Mouse (Mus musculus) spleen, adult 2 months (tissue): ENCODE data around the gene Ina. TPM values are rescaled to one million over a fixed set of nuclear protein-coding genes. Genes with fewer than 3 reads are reported as not detected.

Experiments
- DNase-seq, 2 experiments: peaks; one replicate each; pipeline versions ENCODE4 v3.0.0 to v3.0.0-alpha.2; 2012 to 2021; ENCODE audit warnings: low spot score in 2 of 2, low read depth in 1 of 2
- H3K27ac ChIP-seq: fragments of 200-500 bp; 2 replicates; pipeline ENCODE4 v1.5.1; 2012; ENCODE audit warnings: low read length, inconsistent platforms; ENCODE audit not compliant: insufficient read depth
- H3K27me3 ChIP-seq: fragments of 200-500 bp; 2 replicates; pipeline ENCODE4 v1.6.1; 2012; ENCODE audit warnings: mild to moderate bottlenecking, moderate library complexity, low read length, inconsistent platforms; ENCODE audit not compliant: control insufficient read depth, insufficient read depth
- H3K36me3 ChIP-seq: fragments of 200-500 bp; 2 replicates; pipeline ENCODE4 v1.6.1; 2012; ENCODE audit warnings: mild to moderate bottlenecking, low read length, inconsistent platforms; ENCODE audit not compliant: control insufficient read depth, insufficient read depth
- H3K4me1 ChIP-seq: fragments of 200-500 bp; 2 replicates; pipeline ENCODE4 v1.6.1; 2011; ENCODE audit warnings: inconsistent platforms; ENCODE audit not compliant: control insufficient read depth, insufficient read depth, insufficient read length
- H3K4me3 ChIP-seq: fragments of 200-500 bp; 2 replicates; pipeline ENCODE4 v1.5.1; 2011; ENCODE audit warnings: mild to moderate bottlenecking, inconsistent platforms; ENCODE audit not compliant: insufficient read depth, insufficient read length; ENCODE audit errors: extremely low read depth
- CTCF ChIP-seq: fragments of 200-500 bp; IDR thresholded peaks from 2 replicates; pipeline ENCODE4 v1.5.1; 2011; ENCODE audit warnings: mild to moderate bottlenecking, inconsistent platforms; ENCODE audit not compliant: insufficient read depth, insufficient read length, insufficient replicate concordance; ENCODE audit errors: extremely low read depth
- POLR2A ChIP-seq: fragments of 200-500 bp; IDR thresholded peaks from 2 replicates; pipeline ENCODE4 v1.6.1; 2011; ENCODE audit warnings: low read depth, low read length, inconsistent platforms
- WGBS: fragments of 180-500 bp; shearing (Covaris S2); methylation state at CpG from one replicate; pipeline ENCODE4 v1.1.7; 2018; 5-methylcytosine and 5-hydroxymethylcytosine counted together
- polyA plus RNA-seq: library from polyadenylated mRNA; depleted of rRNA; stranded (reverse); fragments of >200 nt; gene quantifications from 2 replicates; pipeline ENCODE4 v1.2.3, GENCODE M21; 2012

Gene Ina
- polyA plus RNA-seq, 1 experiment: 0.02 TPM

DNA sequence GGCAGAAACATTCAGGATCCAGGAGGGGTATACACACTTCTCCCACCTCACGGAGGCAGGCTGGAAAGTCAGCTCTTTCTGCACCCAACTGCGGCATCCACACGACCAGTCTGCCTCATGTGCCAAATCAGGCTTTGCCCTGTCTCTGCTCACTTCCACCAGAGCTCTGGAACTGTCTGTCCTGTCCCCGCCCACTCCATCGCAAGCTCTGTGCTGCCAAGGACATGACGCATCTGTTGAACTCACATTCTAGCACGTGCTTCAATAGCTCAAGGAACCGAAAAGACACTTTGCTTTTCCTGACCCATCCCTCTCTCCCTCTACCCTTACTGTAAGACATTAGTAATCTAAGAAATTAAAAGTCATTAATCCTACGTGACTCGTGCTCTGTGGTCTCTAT, 10.5 kb downstream of the Ina start:
- TF ChIP-seq CTCF: no peak
- TF ChIP-seq POLR2A: no peak
- WGBS: 89% methylated on average over 10 of the region's 10 CpGs
- H3K4me3 ChIP-seq: no peak overlapping the region
- H3K27me3 ChIP-seq: no peaks in the 10 kb centered on the region
- DNase-seq: no peak
- H3K27ac ChIP-seq: no peak overlapping the region
- no peaks in the 10 kb centered on the region for H3K36me3 ChIP-seq
- no peaks in the 10 kb centered on the region for H3K4me1 ChIP-seq

DNA sequence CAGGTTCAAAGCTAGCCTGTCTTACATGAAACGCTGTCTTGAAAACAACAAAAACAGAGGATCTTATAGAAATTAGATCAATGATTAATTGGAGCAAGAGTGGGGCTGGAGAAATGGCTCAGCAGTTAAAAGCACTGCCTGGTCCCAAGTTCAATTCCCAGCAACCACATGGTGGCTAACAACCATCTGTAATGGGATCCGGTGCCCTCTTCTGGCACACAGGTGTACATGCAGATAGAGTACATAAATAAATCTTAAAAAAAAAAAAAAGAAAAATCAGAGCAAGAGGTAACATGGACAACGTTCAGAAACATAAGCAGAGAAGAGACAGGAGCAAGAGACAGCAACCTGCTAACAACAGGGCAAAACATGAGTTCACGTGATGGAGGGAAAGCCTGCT, 12.0 kb downstream of the Ina start:
- no peak overlapping the region for H3K27ac ChIP-seq
- H3K36me3 ChIP-seq: no peaks in the 10 kb centered on the region
- DNase-seq: no peak
- no peaks in the 10 kb centered on the region for H3K4me1 ChIP-seq
- no peak overlapping the region for H3K4me3 ChIP-seq
- no peaks in the 10 kb centered on the region for H3K27me3 ChIP-seq
- WGBS: 77% methylated on average over 4 of the region's 4 CpGs
- TF ChIP-seq CTCF (no peak), POLR2A (no peak)

DNA sequence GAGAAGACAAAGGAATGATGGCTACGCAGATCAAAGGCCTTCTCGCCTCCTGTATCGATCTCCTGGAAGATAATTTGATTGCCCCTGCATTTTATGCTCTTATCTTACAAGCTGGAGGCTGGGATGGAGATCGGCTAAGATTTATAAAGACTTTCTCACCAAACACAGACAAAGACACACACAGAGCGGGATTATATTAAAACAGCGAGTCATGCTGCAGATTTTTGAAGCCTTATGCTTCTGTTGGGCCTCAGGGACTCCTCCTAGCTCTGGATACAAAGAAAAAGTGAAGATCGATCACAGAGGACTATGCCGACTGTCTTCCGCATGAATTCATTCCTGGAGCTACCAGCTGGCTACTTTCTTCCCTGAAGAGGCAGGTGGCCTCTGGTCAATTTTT, 15.3 kb downstream of the Ina start:
- no peak for TF ChIP-seq POLR2A
- no peak for TF ChIP-seq CTCF
- WGBS: 93% methylated on average over 9 of the region's 9 CpGs
- no peak overlapping the region for H3K4me3 ChIP-seq
- DNase-seq: no peak
- H3K4me1 ChIP-seq: no peaks in the 10 kb centered on the region
- no peak overlapping the region for H3K27ac ChIP-seq
- H3K27me3 ChIP-seq: no peaks in the 10 kb centered on the region
- H3K36me3 ChIP-seq: peaks cover 9% of the 10 kb centered on the region

DNA sequence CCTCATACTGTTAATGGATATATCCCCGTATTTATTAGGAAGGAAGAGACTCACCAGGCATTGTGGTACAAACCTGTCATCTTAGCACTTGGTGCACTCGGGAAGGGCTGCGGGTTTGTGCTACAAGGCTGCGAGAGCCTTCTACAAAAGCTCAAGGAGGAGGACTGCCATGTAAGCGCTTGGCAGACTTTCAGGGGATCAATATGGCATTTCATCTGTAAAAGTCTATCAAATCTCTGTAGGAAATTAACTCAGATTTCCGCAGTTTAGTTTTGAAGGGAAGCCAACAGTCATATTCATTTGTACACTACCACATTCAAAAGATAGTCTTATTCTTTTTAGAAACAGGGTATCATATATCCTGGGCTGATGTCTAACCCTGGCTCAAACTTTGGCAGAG, 17.3 kb downstream of the Ina start:
- H3K27ac ChIP-seq: no peak overlapping the region
- H3K4me3 ChIP-seq: no peak overlapping the region; the same call in 1 of the 2 replicates
- no peak for DNase-seq
- WGBS: 93% methylated on average over 6 of the region's 6 CpGs
- H3K4me1 ChIP-seq: no peaks in the 10 kb centered on the region
- H3K27me3 ChIP-seq: no peaks in the 10 kb centered on the region
- peaks cover 14% of the 10 kb centered on the region for H3K36me3 ChIP-seq
- TF ChIP-seq POLR2A (no peak), CTCF (no peak)

DNA sequence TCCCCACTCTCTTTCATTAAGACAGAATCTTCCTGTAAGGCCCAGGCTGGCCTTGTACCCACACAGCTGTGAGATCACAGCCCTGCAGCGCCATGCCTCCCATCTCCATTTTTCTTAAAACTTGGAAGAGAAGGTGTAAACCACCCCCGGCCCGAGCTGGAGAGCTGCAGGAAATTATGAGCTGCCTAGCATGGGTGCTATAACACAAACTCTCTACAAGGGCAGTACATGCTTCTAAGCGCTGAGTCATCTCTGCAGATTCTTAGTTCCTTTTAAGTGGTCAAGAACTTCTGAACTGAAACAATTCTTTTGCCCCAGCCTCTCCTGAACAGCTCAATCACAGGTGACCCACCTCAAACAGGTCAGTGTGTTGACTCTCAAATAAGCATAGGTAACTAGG, 20.4 kb downstream of the Ina start:
- TF ChIP-seq CTCF (no peak), POLR2A (no peak)
- WGBS: 67% methylated on average over 4 of the region's 4 CpGs
- no peaks in the 10 kb centered on the region for H3K4me1 ChIP-seq
- H3K4me3 ChIP-seq: no peak overlapping the region
- no peak for DNase-seq
- H3K27ac ChIP-seq: no peak overlapping the region
- H3K36me3 ChIP-seq: peaks cover 17% of the 10 kb centered on the region
- no peaks in the 10 kb centered on the region for H3K27me3 ChIP-seq

DNA sequence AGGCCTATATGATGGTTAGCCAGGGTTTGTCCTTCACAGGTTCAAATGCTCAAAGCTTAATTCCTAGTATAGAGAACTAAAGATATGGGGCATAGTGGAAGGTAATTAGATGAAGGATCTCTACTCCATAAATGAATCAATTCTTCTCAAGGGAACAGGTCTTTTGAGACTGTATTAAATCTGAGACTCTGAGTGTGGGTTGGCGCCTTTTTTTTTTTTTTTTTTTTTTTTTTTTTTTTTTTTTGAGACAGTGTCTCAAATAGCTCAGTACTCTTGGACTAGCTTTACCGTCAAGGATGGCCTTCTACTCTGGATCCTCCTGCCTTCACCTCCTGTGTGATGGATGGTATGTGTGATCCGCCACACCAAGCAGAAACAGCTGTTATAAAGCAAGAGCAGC, 22.1 kb downstream of the Ina start:
- 86% methylated on average over 3 of the region's 3 CpGs for WGBS
- Histone ChIP-seq H3K27me3 (no peaks in the 10 kb centered on the region), H3K4me3 (no peak overlapping the region), H3K36me3 (peaks cover 18% of the 10 kb centered on the region), H3K27ac (no peak overlapping the region), H3K4me1 (no peaks in the 10 kb centered on the region)
- TF ChIP-seq POLR2A: no peak
- no peak for TF ChIP-seq CTCF
- no peak for DNase-seq

DNA sequence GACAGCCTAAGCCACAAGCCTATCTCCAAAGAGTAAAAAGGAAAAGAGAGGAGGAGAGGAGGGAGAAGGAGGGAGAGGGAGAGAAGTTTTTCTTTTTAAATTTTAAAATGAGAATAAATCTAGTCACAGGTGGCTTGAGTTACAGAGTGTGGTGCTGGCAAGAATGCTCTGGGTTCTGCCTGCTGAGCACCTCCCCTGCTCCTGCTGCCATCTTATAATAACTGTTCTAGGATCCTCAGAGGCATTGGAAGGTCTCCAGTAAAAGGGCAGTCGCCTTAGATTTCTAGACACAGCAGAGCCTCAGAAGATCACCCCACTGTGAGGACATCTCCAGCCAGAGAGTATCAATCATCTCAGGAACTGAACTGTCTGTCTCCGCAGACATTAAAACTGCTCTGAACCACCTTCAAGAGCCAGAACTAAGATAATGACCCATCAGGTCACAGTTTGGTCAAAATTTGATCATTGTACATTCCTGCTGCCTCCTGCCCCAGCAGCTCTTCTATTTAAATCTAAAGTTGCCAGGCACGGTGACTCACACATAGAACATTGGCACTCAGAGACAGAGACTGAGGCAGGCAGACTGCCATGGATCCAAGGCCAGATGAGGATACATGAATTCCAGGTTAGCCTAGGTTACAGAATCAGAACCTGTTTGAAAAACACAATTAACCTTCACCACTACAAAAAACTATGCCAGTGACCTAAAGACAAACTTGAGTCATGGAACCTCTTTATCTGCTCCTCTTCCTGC, 26.4 kb downstream of the Ina start:
- Histone ChIP-seq H3K4me1 (no peaks in the 10 kb centered on the region), H3K27ac (no peak overlapping the region), H3K27me3 (no peaks in the 10 kb centered on the region), H3K4me3 (no peak overlapping the region), H3K36me3 (peaks cover 4% of the 10 kb centered on the region)
- DNase-seq: no peak
- TF ChIP-seq POLR2A: no peak
- WGBS: 92% methylated on average over 3 of the region's 3 CpGs
